Comparison of ENCODE assay signal across 15 mouse cellular contexts in genomic region chr10:8944586-8944985, GRCm38 (mm10). TPM values are rescaled to one million over a fixed set of nuclear protein-coding genes. Genes with fewer than 3 reads are reported as not detected.
DNase-seq lines count a peak whose midpoint lies in the region; ATAC-seq and TF ChIP-seq lines count a peak whose summit lies in the region.
"Had no signal": no experiment of that assay in that cellular context is flagged by ENCODE, and none has a peak within 500 bp of the region (broad histone marks: within the 10 kb centered on the region; RNA-seq: fewer than 3 reads in every experiment).

No protein-coding gene starts in this region.

- no peak overlapping the region for H3K9ac ChIP-seq in heart, embryonic 11.5 days (ENCODE audit: low read depth, low read length)
- H3K9ac ChIP-seq in embryonic facial prominence, embryonic 13.5 days, result no peak overlapping the region
- no peak overlapping the region for H3K9ac ChIP-seq in liver, embryonic 11.5 days (ENCODE audit: low read depth, low read length)
- H3K9ac ChIP-seq: neural tube, embryonic 15.5 days had no signal

- H3K4me1 ChIP-seq in heart, embryonic 11.5 days (ENCODE audit: control insufficient read depth, insufficient read depth, low read length), result no peaks in the 10 kb centered on the region
- peaks cover 18% of the 10 kb centered on the region for H3K4me1 ChIP-seq in embryonic facial prominence, embryonic 13.5 days
- H3K4me1 ChIP-seq in liver, embryonic 11.5 days (replicated peaks; ENCODE audit: control insufficient read depth, insufficient read depth, low read length), result no peaks in the 10 kb centered on the region

- no peaks in the 10 kb centered on the region for H3K27me3 ChIP-seq in heart, embryonic 11.5 days (ENCODE audit: control insufficient read depth, insufficient read depth, low read length)
- H3K27me3 ChIP-seq in embryonic facial prominence, embryonic 13.5 days, result no peaks in the 10 kb centered on the region
- no peaks in the 10 kb centered on the region for H3K27me3 ChIP-seq in liver, embryonic 11.5 days (replicated peaks; ENCODE audit: control insufficient read depth, insufficient read depth, low read length)
- H3K27me3 ChIP-seq: neural tube, embryonic 15.5 days had no signal

- 72% methylated on average over 5 of the region's 5 CpGs for WGBS in heart, embryonic 11.5 days (ENCODE audit: insufficient replicate concordance)
- WGBS in embryonic facial prominence, embryonic 13.5 days, result 37% methylated on average over 5 of the region's 5 CpGs
- WGBS in liver, embryonic 11.5 days, result 70% methylated on average over 5 of the region's 5 CpGs

- ATAC-seq in heart, embryonic 11.5 days (replicated peaks; ENCODE audit: insufficient number of reproducible peaks, low FRiP score, low TSS enrichment), result no peak
- ATAC-seq in embryonic facial prominence, embryonic 13.5 days (ENCODE audit: insufficient number of reproducible peaks, insufficient read depth, low FRiP score, low TSS enrichment, low read depth), result no peak
- no peak for ATAC-seq in liver, embryonic 11.5 days (replicated peaks; ENCODE audit: low FRiP score)

- no peak for DNase-seq in heart, adult 11 months
- no peak for DNase-seq in layer of hippocampus, adult 2 months (ENCODE audit: low spot score in 2 of 2)
- no peak for DNase-seq in layer of hippocampus, adult 9-10 months (ENCODE audit: low spot score)
- DNase-seq in liver, embryonic 11.5 days (ENCODE audit: low spot score), result no peak
- no peak for DNase-seq in yolk sac, embryonic 10.5 days (ENCODE audit: low spot score)
- DNase-seq in urinary bladder, postnatal 10 days (ENCODE audit: low spot score), result no peak
- DNase-seq: adrenal gland, postnatal 25 days; B cell, adult 2 months; cerebellum, postnatal 25 days; layer of hippocampus, adult 9-11 months; right cerebral cortex, adult 18-20 months; thymus, postnatal 25 days had no signal

- H3K36me3 ChIP-seq in heart, embryonic 11.5 days (ENCODE audit: control insufficient read depth, insufficient read depth, low read length), result no peaks in the 10 kb centered on the region
- H3K36me3 ChIP-seq in embryonic facial prominence, embryonic 13.5 days, result no peaks in the 10 kb centered on the region
- no peaks in the 10 kb centered on the region for H3K36me3 ChIP-seq in liver, embryonic 11.5 days (ENCODE audit: control insufficient read depth, insufficient read depth, low read length)
- H3K36me3 ChIP-seq: neural tube, embryonic 15.5 days had no signal

- TF ChIP-seq CTCF in layer of hippocampus, adult 2 months (conservative IDR thresholded peaks at IDR 0.05), result no peak

- no peak overlapping the region for H3K4me3 ChIP-seq in heart, embryonic 11.5 days (ENCODE audit: low read depth, low read length)
- H3K4me3 ChIP-seq in layer of hippocampus, adult 2 months, result no peak overlapping the region
- peak overlapping the region; percentile 30 for H3K4me3 ChIP-seq in embryonic facial prominence, embryonic 13.5 days
- no peak overlapping the region for H3K4me3 ChIP-seq in liver, embryonic 11.5 days (ENCODE audit: low read depth, low read length)
- H3K4me3 ChIP-seq: neural tube, embryonic 15.5 days had no signal

- H3K27ac ChIP-seq in heart, embryonic 11.5 days (ENCODE audit: low read depth, low read length), result no peak overlapping the region; the same call in 1 of the 2 replicates
- peak overlapping the region; percentile 43; the same call in 1 of the 2 replicates for H3K27ac ChIP-seq in layer of hippocampus, adult 2 months
- no peak overlapping the region for H3K27ac ChIP-seq in embryonic facial prominence, embryonic 13.5 days
- H3K27ac ChIP-seq in liver, embryonic 11.5 days (ENCODE audit: low read depth, low read length), result no peak overlapping the region
- H3K27ac ChIP-seq: neural tube, embryonic 15.5 days had no signal

- peak overlapping the region; percentile 31; the same call in 1 of the 2 replicates for H3K4me2 ChIP-seq in heart, embryonic 11.5 days
- H3K4me2 ChIP-seq in embryonic facial prominence, embryonic 13.5 days, result peak overlapping the region; percentile 57
- peak overlapping the region; percentile 9; the same call in 1 of the 2 replicates for H3K4me2 ChIP-seq in liver, embryonic 11.5 days

- H3K9me3 ChIP-seq in heart, embryonic 11.5 days (replicated peaks; ENCODE audit: control insufficient read depth, low read length), result no peaks in the 10 kb centered on the region
- no peaks in the 10 kb centered on the region for H3K9me3 ChIP-seq in embryonic facial prominence, embryonic 13.5 days
- no peaks in the 10 kb centered on the region for H3K9me3 ChIP-seq in liver, embryonic 11.5 days (ENCODE audit: control insufficient read depth, low read length)
- H3K9me3 ChIP-seq: neural tube, embryonic 15.5 days had no signal

RNA-seq across cellular contexts. Expression of gene Sash1, which starts 58.7 kb away (rescaled TPM):
- polyA plus RNA-seq in heart, embryonic 11.5 days (2014; fragmentation: Nextera tagmentation; extraction: Ambion mirVana), result 2.2 and 3.6 TPM in 2 replicates
- 10 to 100 TPM; 75.7 to 86.0 TPM for total RNA-seq in layer of hippocampus, adult 2 months (2021)
- polyA plus RNA-seq in embryonic facial prominence, embryonic 13.5 days (2015; fragmentation: Nextera tagmentation; extraction: Ambion mirVana), result 5.9 and 7.5 TPM in 2 replicates
- polyA plus RNA-seq in liver, embryonic 11.5 days (2014; fragmentation: Nextera tagmentation; extraction: Ambion mirVana), result 1.2 and 1.7 TPM in 2 replicates
